Mouse (Mus musculus) megakaryocyte-erythroid progenitor cell, adult 5 weeks (primary cell): ENCODE measurements around the gene 2310007B03Rik. TPM values are rescaled to one million over a fixed set of nuclear protein-coding genes. Genes with fewer than 3 reads are reported as not detected.

Experiments
- polyA plus RNA-seq: library from polyadenylated mRNA; stranded (reverse); fragments of >175 nt; gene quantifications from 2 replicates; pipeline ENCODE4 v1.2.3, GENCODE M21; 2012

The 2310007B03Rik gene
- polyA plus RNA-seq, result not detected in 2 replicates

DNA sequence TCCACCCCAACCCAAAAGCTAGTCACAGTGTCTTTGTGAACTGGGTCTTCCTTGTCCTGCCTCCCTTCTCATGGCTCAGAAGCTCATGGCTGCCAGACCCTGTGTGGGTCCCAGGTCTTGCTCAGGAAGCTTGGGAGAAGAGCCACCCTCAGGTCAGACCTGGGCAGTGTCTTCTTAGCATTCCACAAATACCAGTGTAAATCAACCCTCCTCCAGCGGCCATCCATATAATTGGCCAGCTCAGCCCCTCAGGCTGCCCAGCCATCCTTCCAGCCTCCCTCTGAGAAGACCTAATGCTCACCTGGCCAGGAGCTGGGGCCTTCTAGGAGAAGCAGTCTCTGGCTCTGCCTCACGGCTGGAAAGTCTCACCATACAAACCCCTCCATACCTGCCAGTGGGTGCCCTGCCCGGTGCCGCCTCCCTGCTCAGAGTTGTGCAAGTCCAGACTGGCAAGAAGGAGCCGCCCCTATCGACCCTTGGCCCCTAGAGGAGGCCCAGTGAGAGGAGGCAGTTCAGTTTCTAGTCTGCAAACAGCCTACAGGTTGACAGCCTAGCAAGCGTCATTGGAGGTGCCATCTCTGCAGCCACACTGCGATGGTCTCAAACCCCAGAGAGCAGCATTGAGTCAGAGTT, at the start of gene 2310007B03Rik:
Gene 2310007B03Rik (minus strand): TSS at position 448 of the 633 bp plus-strand sequence.

DNA sequence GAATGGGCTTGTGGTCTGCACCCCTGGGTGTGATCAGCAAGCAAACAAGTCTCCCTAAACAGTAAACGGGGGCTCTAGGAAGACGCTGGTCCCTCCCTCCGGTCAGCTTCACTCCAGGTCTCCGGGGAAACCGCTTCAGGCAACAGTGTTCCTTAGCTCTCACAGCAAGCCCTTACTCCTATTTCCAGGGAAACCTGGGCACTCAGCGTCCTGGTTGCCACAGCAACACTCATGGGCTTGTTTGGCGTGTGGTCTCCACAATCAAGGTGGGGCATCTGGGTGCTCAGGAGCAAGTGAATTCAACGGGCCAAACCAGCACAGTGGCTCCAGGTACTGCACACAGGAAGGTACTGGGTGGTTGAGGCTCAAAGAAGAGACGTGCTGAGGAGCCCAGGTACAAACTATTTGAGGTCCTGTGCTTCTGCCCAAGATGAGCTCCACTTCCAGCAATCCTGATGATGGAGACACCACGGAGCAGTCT, 7.6 kb upstream of the 2310007B03Rik start, which contains the start of gene Crocc2:
Gene Crocc2 (plus strand): TSS at position 431 of the 481 bp plus-strand sequence.

DNA sequence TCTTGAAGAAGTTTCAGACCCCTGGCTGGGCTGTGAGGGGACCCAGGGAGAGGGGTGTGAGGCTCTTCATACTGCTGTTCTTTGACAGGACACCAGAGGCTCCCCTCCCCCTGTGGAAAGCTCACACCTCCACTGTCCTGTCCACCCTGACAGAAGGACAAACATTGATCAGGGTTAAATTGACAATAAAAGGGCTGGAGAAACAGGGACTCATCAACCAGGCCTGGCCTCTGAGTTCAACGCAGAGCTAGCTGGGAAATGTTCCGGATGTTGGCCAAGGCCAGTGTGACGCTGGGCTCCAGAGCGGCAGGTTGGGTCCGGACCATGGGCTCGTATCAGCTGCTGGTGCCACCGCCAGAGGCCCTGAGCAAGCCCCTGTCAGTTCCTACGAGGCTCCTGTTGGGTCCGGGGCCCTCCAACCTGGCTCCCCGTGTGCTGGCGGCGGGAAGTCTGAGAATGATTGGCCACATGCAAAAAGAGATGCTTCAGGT, 25.7 kb downstream of the 2310007B03Rik start, which contains the start of gene Agxt:
Gene Agxt (plus strand): TSS at position 205 of the 491 bp plus-strand sequence.

DNA sequence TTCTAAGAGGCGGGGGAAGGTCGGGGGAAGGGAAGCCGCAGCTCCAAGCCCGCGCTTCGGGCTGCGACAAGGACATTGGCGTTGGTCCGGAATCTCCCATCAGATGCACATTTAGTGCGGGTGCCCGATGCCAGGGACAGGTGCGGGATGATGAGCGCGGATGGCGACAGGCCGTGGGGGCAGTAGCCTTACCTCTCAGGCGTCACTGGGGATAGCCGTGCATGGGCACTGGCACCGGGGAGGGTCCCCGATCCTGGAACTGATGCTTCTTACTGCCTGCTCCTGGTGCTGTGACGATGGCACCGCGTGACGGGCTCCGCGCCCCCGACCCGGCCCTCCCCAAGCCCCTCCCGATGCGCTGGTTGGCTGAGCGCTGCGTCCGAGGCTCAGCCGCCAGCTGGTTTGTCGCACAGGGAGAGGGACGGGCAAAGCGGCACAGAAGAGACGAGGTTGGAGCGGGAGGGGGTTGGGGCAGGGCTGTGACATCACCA, 59.1 kb downstream of the 2310007B03Rik start, which contains the start of gene Kif1a:
Gene Kif1a (minus strand): TSS at position 381 of the 491 bp plus-strand sequence.

Other genes starting within 250 kb of the 2310007B03Rik start
- gene Capn10, start 226.6 kb downstream of the 2310007B03Rik start, polyA plus RNA-seq, result 15.4 TPM in 2 replicates
- gene Gpr35, start 210.1 kb downstream of the 2310007B03Rik start, polyA plus RNA-seq, result 0.41 and 0.84 TPM in 2 replicates
- gene Aqp12, start 154.6 kb downstream of the 2310007B03Rik start, polyA plus RNA-seq, result not detected in 2 replicates
- 0.03 and 0.05 TPM in 2 replicates for gene Kif1a, start 59.0 kb downstream of the 2310007B03Rik start, polyA plus RNA-seq
- gene Agxt, start 25.7 kb downstream of the 2310007B03Rik start, polyA plus RNA-seq, result not detected in 2 replicates
- gene Crocc2, start 7.8 kb upstream of the 2310007B03Rik start, polyA plus RNA-seq, result not detected in 2 replicates
- 0.29 and 0.32 TPM in 2 replicates for gene Sned1, start 74.9 kb upstream of the 2310007B03Rik start, polyA plus RNA-seq
- gene Mterf4, start 145.0 kb upstream of the 2310007B03Rik start, polyA plus RNA-seq, result 3.1 and 3.4 TPM in 2 replicates
- 16.4 and 21.4 TPM in 2 replicates for gene Ppp1r7, start 181.9 kb upstream of the 2310007B03Rik start, polyA plus RNA-seq
- 4.1 and 5.1 TPM in 2 replicates for gene Pask, start 182.5 kb upstream of the 2310007B03Rik start, polyA plus RNA-seq
- gene Ano7, start 213.0 kb upstream of the 2310007B03Rik start, polyA plus RNA-seq, result 0.01 and 0.03 TPM in 2 replicates